Mouse (Mus musculus) lung, postnatal 0 days (tissue): ENCODE results near the gene Spag7.

ENCODE experiments used
- CTCF ChIP-seq: IDR thresholded peaks from 2 replicates; pipeline ENCODE4 v1.5.1; 2016; ENCODE audit warnings: antibody characterized with exemption, mild to moderate bottlenecking
- EP300 ChIP-seq: IDR thresholded peaks from 2 replicates; pipeline ENCODE4 v1.6.1; 2016; ENCODE audit warnings: antibody characterized with exemption, mild to moderate bottlenecking, control low read depth

- TF ChIP-seq CTCF = no peak
- TF ChIP-seq EP300 = no peak
Observed at GRCm38 (mm10) chr11:70678576-70678975, 9.4 kb upstream of the Spag7 start.
